Mouse (Mus musculus) heart, embryonic 11.5 days (tissue): Measurements from ENCODE around the gene Ect2l. TPM values are rescaled to one million over a fixed set of nuclear protein-coding genes. Genes with fewer than 3 reads are reported as not detected.
A peak's percentile ranks its signal among the peaks of the same experiment; 100 is the strongest.

Experiments
- ATAC-seq: fragments of 200-750 bp; cut with Nextera tagmentation; replicated peaks from 2 replicates; pipeline ENCODE4 v1.8.0; 2017; ENCODE audit warnings: moderate library complexity; ENCODE audit not compliant: insufficient number of reproducible peaks, low FRiP score, low TSS enrichment
- H3K27ac ChIP-seq: fragments of 300-500 bp; sonication (generic); 2 replicates; pipeline ENCODE4 v1.5.1; 2014; ENCODE audit warnings: mild to moderate bottlenecking, low read depth, low read length
- H3K27me3 ChIP-seq: fragments of 300-500 bp; sonication (generic); 2 replicates; pipeline ENCODE4 v1.6.1; 2014; ENCODE audit warnings: mild to moderate bottlenecking, low read length, mixed read lengths; ENCODE audit not compliant: control insufficient read depth, insufficient read depth
- H3K36me3 ChIP-seq: fragments of 300-500 bp; sonication (generic); 2 replicates; pipeline ENCODE4 v1.6.1; 2014; ENCODE audit warnings: mild to moderate bottlenecking, low read length, moderate library complexity, mixed read lengths; ENCODE audit not compliant: control insufficient read depth, insufficient read depth
- H3K4me1 ChIP-seq: fragments of 300-500 bp; sonication (generic); 2 replicates; pipeline ENCODE4 v1.6.1; 2014; ENCODE audit warnings: low read length; ENCODE audit not compliant: control insufficient read depth, insufficient read depth
- H3K4me2 ChIP-seq: fragments of 300-500 bp; sonication (generic); 2 replicates; pipeline ENCODE4 v1.6.1; 2014; ENCODE audit warnings: mild to moderate bottlenecking, moderate library complexity
- H3K4me3 ChIP-seq: fragments of 300-500 bp; sonication (generic); 2 replicates; pipeline ENCODE4 v1.5.1; 2014; ENCODE audit warnings: low read depth, low read length
- H3K9ac ChIP-seq: fragments of 300-500 bp; sonication (generic); 2 replicates; pipeline ENCODE4 v1.6.1; 2014; ENCODE audit warnings: mild to moderate bottlenecking, low read depth, low read length, moderate library complexity
- H3K9me3 ChIP-seq: fragments of 300-500 bp; sonication (generic); replicated peaks from 2 replicates; pipeline ENCODE4 v1.6.1; 2016; ENCODE audit warnings: low read length; ENCODE audit not compliant: control insufficient read depth
- WGBS: fragments of 180-500 bp; shearing (Covaris S2); extraction: QIAGEN DNeasy Blood & Tissue Kit; methylation state at CpG from one replicate; pipeline ENCODE4 v1.1.7; 2014; ENCODE audit not compliant: insufficient replicate concordance; 5-methylcytosine and 5-hydroxymethylcytosine counted together
- polyA plus RNA-seq: library from polyadenylated mRNA; unstranded; fragments of >200 nt; fragmentation: Nextera tagmentation; extraction: Ambion mirVana; gene quantifications from 2 replicates; pipeline ENCODE4 v1.2.1, GENCODE M21; 2014

Gene Ect2l
- 0.44 TPM in 1 of 2 replicates, not detected in the other for polyA plus RNA-seq

- no peak for ATAC-seq
- H3K27ac ChIP-seq = no peak within 1 kb of the TSS
- H3K4me2 ChIP-seq = peak within 1 kb of the TSS; percentile 39
- no peak within 1 kb of the TSS for H3K9ac ChIP-seq
- H3K27me3 ChIP-seq = no peaks in the 10 kb centered on the region
- no peak within 1 kb of the TSS for H3K4me3 ChIP-seq
- 4% methylated on average over 11 of the region's 11 CpGs for WGBS
- no peaks in the 10 kb centered on the region for H3K36me3 ChIP-seq
- H3K4me1 ChIP-seq = no peaks in the 10 kb centered on the region; the same call in 1 of the 2 replicates
- H3K9me3 ChIP-seq = no peaks in the 10 kb centered on the region
These were observed at the start of gene Ect2l for GRCm38 (mm10) chr10:18210726-18211125. Gene Ect2l, minus strand, starts transcription at chr10:18210890.

GRCm38 (mm10) chr10:18251345-18251744, 40.7 kb upstream of the Ect2l start:
- H3K4me2 ChIP-seq = no peak overlapping the region
- H3K4me3 ChIP-seq = no peak overlapping the region
- WGBS = 61% methylated on average over 4 of the region's 4 CpGs
- no peaks in the 10 kb centered on the region for H3K9me3 ChIP-seq
- no peak overlapping the region for H3K27ac ChIP-seq
- ATAC-seq = no peak
- no peaks in the 10 kb centered on the region for H3K36me3 ChIP-seq
- H3K9ac ChIP-seq = no peak overlapping the region
- H3K27me3 ChIP-seq = no peaks in the 10 kb centered on the region
- H3K4me1 ChIP-seq = no peaks in the 10 kb centered on the region

DNA sequence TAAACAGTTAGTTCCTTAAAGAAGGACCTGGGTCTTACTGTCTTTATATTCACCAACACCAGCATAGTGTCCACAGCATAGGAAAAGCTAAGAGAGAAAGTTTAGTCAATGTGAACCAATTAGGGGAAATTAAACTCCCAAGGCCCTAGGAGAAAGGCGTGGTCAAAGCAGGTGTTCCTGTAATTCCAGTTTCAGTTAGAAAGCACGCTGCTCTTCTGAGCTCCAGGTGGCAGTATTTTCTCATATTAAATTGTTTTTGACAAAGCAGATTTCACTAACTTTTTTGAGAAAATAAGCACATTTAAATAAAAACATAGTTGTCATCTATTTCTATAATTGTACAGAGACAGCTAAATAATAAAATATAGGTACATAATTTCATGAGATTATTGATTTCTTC, 32.9 kb upstream of the Ect2l start:
- Histone ChIP-seq H3K27ac (no peak overlapping the region), H3K27me3 (no peaks in the 10 kb centered on the region), H3K36me3 (no peaks in the 10 kb centered on the region), H3K9me3 (no peaks in the 10 kb centered on the region), H3K4me2 (no peak overlapping the region), H3K4me3 (no peak overlapping the region), H3K9ac (no peak overlapping the region), H3K4me1 (no peaks in the 10 kb centered on the region)
- no peak for ATAC-seq
- WGBS = 62% methylated on average over 2 of the region's 2 CpGs

- no peak for ATAC-seq
- Histone ChIP-seq H3K27me3 (no peaks in the 10 kb centered on the region), H3K36me3 (no peaks in the 10 kb centered on the region), H3K9ac (no peak overlapping the region), H3K9me3 (no peaks in the 10 kb centered on the region), H3K4me3 (no peak overlapping the region), H3K4me1 (peaks cover 3% of the 10 kb centered on the region; the same call in 1 of the 2 replicates), H3K4me2 (no peak overlapping the region), H3K27ac (no peak overlapping the region)
- 85% methylated on average over 7 of the region's 7 CpGs for WGBS
These were observed 26.5 kb upstream of the Ect2l start for GRCm38 (mm10) chr10:18237191-18237590.

DNA sequence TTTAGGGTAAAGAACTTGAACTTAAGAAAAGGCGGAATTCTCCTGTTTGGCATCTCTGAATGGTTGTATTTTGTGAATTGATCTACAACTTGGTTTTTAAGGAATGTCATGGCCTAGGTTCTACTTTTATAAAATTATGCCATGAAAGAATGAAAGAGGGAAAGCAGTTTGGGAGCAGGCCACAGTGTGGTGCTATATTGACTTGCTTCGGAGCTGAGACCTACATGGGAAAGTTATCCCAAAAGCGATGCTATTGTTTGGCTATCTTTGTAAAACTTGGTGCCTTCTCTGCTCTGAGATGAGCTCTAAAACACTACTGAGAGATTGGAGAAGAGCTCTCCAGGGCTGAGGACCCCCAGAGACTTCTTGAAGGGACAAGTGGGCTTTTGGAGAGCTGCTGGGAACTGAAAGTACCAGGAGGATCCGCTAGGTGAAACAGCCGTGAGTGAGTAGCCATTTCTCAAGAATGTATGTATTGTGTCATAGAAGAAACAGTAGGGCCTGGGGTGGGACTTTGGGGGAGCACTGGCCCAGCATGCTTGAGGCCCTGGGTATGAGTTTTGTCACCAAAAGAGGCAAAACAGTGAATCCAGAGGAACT, 25.7 kb upstream of the Ect2l start:
- no peak overlapping the region for H3K27ac ChIP-seq
- no peak overlapping the region for H3K4me2 ChIP-seq
- no peak overlapping the region for H3K4me3 ChIP-seq
- 77% methylated on average over 5 of the region's 5 CpGs for WGBS
- no peak overlapping the region for H3K9ac ChIP-seq
- H3K4me1 ChIP-seq = peaks cover 3% of the 10 kb centered on the region; the same call in 1 of the 2 replicates
- no peak for ATAC-seq
- no peaks in the 10 kb centered on the region for H3K9me3 ChIP-seq
- no peaks in the 10 kb centered on the region for H3K27me3 ChIP-seq
- no peaks in the 10 kb centered on the region for H3K36me3 ChIP-seq

- Histone ChIP-seq H3K4me3 (peak overlapping the region; percentile 88), H3K4me1 (peaks cover 3% of the 10 kb centered on the region; the same call in 1 of the 2 replicates), H3K9me3 (no peaks in the 10 kb centered on the region), H3K27me3 (no peaks in the 10 kb centered on the region), H3K36me3 (no peaks in the 10 kb centered on the region), H3K9ac (peak overlapping the region; percentile 76; the same call in 1 of the 2 replicates), H3K4me2 (peak overlapping the region; percentile 89), H3K27ac (no peak overlapping the region)
- WGBS = 14% methylated on average over 14 of the region's 14 CpGs
- ATAC-seq = no peak
These were observed 24.7 kb upstream of the Ect2l start for GRCm38 (mm10) chr10:18235402-18235747.

- ATAC-seq = peak; percentile 97
- Histone ChIP-seq H3K36me3 (no peaks in the 10 kb centered on the region), H3K9ac (peak within 1 kb of the TSS; percentile 76), H3K4me3 (peak within 1 kb of the TSS; percentile 88), H3K27ac (no peak within 1 kb of the TSS; the same call in 1 of the 2 replicates), H3K27me3 (no peaks in the 10 kb centered on the region), H3K9me3 (no peaks in the 10 kb centered on the region), H3K4me1 (peaks cover 3% of the 10 kb centered on the region; the same call in 1 of the 2 replicates), H3K4me2 (peak within 1 kb of the TSS; percentile 89)
- 2% methylated on average over 41 of the region's 41 CpGs for WGBS
These were observed 24.1 kb upstream of the Ect2l start, which contains the start of gene Ccdc28a for GRCm38 (mm10) chr10:18234560-18235401. Gene Ccdc28a, minus strand, starts transcription at chr10:18234998.

GRCm38 (mm10) chr10:18233891-18234290, 23.2 kb upstream of the Ect2l start:
- 51% methylated on average over 3 of the region's 3 CpGs for WGBS
- H3K4me1 ChIP-seq = peaks cover 3% of the 10 kb centered on the region; the same call in 1 of the 2 replicates
- peak overlapping the region; percentile 89; the same call in 1 of the 2 replicates for H3K4me2 ChIP-seq
- H3K36me3 ChIP-seq = no peaks in the 10 kb centered on the region
- H3K27me3 ChIP-seq = no peaks in the 10 kb centered on the region
- H3K9ac ChIP-seq = no peak overlapping the region
- H3K4me3 ChIP-seq = no peak overlapping the region
- no peak overlapping the region for H3K27ac ChIP-seq
- no peaks in the 10 kb centered on the region for H3K9me3 ChIP-seq
- ATAC-seq = no peak
